Mouse (Mus musculus): Measurements from ENCODE around the gene Nhlh1.
A peak's percentile ranks its signal among the peaks of the same experiment; 100 is the strongest.

Nhlh1 gene

GRCm38 (mm10) chr1:172057491-172057921, at the start of gene Nhlh1:
Gene Nhlh1, minus strand, starts transcription at chr1:172057573.
- no peak for DNase-seq

DNA sequence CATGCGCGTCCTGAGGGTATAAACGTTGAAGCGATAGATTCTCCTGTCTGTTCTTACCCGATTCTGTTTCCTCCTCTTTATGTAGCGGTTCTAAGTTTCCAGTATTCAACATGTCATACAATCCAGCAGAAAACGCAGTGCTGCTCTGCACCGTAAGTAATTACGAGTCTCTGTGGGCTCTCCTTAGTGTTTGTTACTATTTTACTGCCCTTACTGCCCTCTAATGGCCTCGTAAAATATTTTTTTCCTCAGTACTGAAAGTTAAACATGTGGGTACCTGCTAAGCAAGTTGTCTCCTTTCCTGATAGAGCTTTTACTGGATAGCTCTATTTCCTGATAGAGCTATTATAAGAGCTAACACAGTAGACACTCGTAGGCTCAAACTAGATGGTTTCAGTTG, 47.7 kb upstream of the Nhlh1 start:
- no peak for DNase-seq

DNA sequence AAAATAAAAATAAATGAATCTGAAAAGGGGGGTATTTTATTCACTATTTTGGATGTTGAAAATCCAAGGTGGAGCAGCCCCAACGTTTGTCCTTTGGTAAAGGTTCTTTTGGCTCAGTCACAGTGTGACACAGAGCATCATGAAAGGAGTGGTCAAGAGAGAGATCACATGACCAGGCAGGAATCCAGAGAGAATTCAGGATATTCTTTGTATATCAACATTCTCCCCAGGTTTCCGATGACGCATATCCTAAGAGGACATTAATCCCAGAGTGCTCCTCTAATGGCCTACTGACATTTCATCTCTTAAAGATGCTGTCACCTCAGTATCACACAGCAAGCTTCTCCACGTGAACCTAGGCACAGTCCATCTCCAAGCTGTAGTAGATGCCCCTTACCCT, 46.2 kb upstream of the Nhlh1 start:
- DNase-seq: no peak

DNA sequence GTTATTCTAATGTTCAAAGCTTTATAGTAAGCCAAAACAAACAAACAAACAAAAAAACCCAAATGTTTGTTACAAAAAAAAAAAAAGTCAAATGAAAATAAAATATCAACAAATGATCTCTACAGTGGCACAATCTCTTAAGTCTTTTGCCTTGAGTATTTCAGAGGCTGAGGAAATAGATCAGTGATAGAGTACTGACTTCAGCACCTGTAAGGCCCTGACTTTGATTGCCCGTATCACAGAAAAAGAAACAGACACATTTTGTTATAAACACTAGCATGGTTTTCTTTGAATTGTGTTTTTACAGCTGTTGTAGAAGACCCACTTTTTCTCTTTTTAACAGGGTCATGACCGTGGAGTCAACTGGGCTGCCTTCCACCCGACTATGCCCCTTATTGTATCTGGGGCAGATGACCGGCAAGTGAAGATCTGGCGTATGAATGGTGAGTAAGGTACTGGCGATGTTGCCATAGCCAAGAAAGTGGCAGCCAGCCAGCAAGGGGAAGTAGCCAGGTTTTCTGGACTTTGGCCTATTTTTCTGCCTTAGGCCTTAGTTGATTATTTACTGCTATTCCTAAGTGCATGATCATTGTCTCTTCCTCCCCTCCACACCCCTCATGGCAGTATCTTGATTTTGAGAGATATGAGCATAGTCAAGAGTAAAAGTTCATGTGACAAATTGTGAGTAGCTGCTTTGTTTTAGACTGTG, 42.1 kb upstream of the Nhlh1 start:
- no peak for DNase-seq

- no peak for DNase-seq
Observed at GRCm38 (mm10) chr1:172095202-172095601, 37.8 kb upstream of the Nhlh1 start.

DNA sequence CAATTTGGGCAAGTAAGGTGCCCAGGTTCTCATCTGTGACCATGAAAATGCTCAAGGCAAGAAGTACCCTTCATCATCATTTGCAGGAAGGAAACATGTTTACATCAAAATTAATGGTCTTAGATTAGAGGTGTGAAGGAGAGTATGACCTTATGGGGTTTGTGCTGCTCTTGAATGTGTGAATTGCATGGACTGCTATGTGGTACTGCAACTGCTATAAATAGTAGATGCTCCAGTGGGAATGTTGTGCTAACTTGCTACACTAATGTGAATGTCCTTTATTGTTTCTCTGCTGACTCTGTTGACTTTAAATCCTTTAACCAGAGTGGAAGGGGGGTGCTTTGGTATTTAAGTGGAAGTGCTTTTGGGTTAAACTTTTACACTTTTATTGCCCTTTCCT, 36.9 kb upstream of the Nhlh1 start:
- no peak for DNase-seq

DNA sequence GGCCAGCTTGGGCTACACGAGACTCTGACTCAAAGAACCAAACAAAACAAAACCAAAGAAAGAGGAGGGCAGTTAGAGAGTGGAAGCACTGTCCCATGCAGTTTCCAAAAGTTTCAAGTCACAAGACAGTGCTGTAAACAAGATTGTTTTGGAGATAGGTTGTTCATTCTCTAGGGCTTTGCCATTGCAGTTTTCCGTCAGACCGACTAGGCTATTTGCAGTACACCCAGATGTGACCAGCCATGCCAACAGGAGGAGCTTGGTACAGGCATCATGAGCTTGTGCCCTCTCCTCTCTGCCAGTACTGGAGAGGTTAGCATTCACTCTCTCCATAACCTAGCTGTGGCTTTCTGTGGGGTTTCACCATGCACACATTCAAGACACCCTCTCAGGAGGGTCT, 36.1 kb upstream of the Nhlh1 start:
- DNase-seq: no peak

- DNase-seq: no peak
Observed at GRCm38 (mm10) chr1:172082899-172083445, 25.6 kb upstream of the Nhlh1 start.

GRCm38 (mm10) chr1:172082101-172082898, 24.9 kb upstream of the Nhlh1 start, which contains the start of the genes Copa and Ncstn:
Gene Copa, plus strand, starts transcription at chr1:172082529.
Gene Ncstn, minus strand, starts transcription at chr1:172082795.
- peak; percentile 95 for DNase-seq

DNA sequence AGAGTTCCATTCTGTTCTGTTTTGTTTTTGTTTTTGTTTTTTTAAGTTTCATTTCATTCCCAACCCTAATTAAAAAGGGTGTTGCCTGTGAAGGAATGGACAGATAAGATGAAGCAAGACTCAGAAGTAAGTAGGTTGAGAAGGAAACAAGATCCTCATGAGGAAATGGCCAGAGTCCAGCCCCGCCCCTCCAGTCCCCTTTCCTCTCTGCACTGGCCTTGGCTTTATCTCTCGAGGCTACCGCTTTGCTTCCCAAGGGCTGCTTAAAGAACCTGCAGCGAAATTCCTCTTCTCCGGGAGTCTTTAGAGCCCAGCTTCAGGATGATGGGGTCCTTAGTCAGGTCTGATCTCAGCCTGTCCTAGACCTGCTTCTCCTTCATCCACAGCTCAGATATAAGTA, 20.6 kb upstream of the Nhlh1 start:
- DNase-seq: no peak

- DNase-seq: no peak
Observed at GRCm38 (mm10) chr1:172072604-172073003, 15.2 kb upstream of the Nhlh1 start.

GRCm38 (mm10) chr1:172071556-172071955, 14.2 kb upstream of the Nhlh1 start:
- DNase-seq: no peak

GRCm38 (mm10) chr1:172070227-172070626, 12.9 kb upstream of the Nhlh1 start:
- DNase-seq: no peak

DNA sequence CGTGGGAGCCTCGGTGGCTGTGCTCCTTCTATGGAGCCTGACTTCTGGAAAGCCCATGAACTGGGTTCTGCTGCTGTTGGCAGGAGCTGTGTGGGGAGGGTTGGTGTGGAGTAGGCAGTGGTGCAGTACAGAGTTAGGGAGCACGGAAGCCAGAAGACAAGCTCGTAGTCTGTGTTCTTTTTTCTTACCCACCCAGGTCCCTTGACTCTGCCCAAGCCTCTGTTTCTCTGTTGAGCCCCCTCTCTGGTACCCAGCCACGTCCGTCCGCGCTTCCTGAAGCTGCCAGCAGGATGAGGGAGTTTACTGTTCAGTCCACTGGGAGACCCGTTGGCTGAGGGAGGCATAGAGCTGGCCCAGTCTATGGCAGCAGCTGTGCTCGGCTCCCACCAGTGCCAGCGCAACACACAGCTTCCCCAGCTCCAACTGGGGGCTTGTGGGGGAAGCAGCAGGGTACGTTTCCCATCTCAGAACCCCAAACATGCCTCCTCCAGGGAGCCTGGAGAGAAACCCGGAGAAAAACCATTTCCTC, 7.3 kb upstream of the Nhlh1 start:
- DNase-seq: peak; percentile 46

DNA sequence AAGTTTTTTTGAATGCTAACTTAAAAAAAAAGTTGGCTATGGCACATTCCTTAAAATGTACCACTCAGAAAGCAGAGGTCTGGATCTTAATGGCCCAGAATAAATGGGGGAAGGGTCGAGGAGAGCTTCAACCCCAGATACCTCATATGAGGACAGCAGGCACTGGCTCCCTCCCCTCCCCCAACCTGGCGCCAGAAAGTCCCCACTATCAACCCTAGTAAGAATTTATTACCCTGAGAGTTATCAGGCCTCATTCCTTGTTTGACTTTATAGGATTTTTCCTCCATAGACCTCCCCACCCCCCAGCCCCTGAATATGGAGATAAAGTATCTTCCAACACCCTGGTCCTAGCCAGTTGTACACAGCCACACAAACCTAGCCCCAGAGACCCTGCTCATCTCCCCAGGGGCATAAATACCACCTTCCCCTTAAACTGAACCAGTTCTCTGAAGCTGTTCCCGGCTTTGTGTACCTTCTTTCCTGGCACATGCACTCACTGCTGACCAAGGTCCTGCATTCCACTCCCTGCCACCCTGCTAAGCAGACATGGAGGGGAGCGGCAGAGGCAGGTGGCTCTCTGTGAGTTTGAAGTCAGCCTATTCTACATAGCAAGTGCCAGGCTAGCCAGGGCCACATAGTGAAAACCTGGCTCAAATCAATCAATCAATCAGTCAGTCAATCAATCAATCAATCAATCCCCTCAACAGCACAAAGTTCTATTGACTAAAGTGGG, 6.1 kb upstream of the Nhlh1 start:
- no peak for DNase-seq

GRCm38 (mm10) chr1:172062101-172062500, 4.7 kb upstream of the Nhlh1 start:
- no peak for DNase-seq

GRCm38 (mm10) chr1:172061217-172061616, 3.8 kb upstream of the Nhlh1 start:
- DNase-seq: no peak

GRCm38 (mm10) chr1:172060659-172061058, 3.3 kb upstream of the Nhlh1 start:
- DNase-seq: no peak

DNA sequence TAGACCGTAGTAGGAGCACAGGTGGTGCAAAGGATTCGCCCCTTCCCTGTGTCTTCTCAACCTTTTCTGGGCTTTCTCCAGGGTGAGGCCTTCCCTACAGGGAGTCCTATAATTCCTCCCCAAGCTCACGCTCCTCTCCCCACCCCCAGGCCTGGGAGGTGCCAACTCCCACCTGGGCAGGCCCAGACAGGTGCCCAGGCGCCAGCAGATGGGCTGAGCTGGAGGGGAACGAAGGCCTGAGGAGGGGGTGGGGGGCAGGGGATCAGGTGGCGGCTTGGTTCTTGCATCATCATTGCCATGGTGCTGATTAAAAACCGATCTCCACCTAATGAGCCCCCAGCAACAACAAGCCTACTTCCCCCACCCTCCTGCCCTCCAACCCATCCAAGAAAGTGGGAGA, 1.5 kb upstream of the Nhlh1 start:
- no peak for DNase-seq

DNA sequence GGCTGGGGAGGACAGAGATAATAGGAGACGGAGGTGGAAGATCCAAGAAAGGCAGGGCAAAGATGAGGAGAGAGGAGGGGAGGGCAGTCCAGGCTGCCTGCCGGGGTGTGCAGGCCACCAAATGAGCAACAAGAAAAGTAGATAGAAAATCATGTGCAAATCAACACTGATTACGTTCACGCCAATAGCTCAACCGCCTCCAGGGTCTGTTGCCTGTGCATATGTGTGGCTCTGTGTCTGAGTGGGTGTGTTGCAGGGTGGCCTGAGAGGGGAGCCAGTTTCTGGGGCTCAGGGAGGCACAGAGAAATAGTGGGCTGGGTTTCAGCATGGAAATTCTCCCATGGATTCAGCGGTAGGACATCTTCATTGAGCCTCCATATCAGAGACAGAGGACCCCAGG, 948 bp upstream of the Nhlh1 start:
- DNase-seq: no peak

DNA sequence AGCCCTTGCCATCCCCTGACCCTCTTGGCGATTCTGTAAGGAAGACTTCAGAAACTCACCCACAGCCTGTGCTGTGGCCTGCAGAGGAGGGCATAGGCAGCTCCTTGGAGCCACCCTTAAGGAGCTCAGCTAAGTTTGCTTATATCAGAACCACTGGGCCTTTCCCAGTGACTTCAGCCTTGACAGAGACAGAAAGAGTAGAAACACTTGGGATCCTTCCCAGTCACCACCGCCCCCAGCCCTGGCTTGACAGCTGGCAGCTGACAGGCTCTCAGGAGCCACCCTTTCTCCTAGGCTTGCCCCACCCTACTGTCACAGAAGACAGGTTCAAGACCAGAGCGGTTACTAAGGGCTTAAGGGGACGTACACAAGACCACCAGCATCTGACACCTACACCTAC, 1.1 kb downstream of the Nhlh1 start:
- peak; percentile 71 for DNase-seq

- DNase-seq: no peak
Observed at GRCm38 (mm10) chr1:172053541-172054440, 3.6 kb downstream of the Nhlh1 start.

Measured in right cerebral cortex, adult 18-20 months (tissue).